Mouse (Mus musculus) embryonic facial prominence, embryonic 10.5 days (tissue): ENCODE measurements around the gene Esrrg. TPM values are rescaled to one million over a fixed set of nuclear protein-coding genes. Genes with fewer than 3 reads are reported as not detected.

Experiments used
- DNase-seq: peaks from one replicate; pipeline ENCODE4 v3.0.0-alpha.2; 2017; ENCODE audit warnings: low spot score
- H3K27ac ChIP-seq: fragments of 300-500 bp; sonication (generic); replicated peaks from 2 replicates; pipeline ENCODE4 v1.5.1; 2016; ENCODE audit warnings: mild to moderate bottlenecking
- H3K27me3 ChIP-seq: fragments of 300-500 bp; sonication (generic); replicated peaks from 2 replicates; pipeline ENCODE4 v1.6.1; 2016; ENCODE audit warnings: low read depth, mild to moderate bottlenecking; ENCODE audit not compliant: poor library complexity, severe bottlenecking
- H3K36me3 ChIP-seq: fragments of 300-500 bp; sonication (generic); replicated peaks from 2 replicates; pipeline ENCODE4 v1.6.1; 2016; ENCODE audit warnings: mild to moderate bottlenecking, moderate library complexity
- H3K4me1 ChIP-seq: fragments of 300-500 bp; sonication (generic); 2 replicates; pipeline ENCODE4 v1.6.1; 2016
- H3K4me3 ChIP-seq: fragments of 300-500 bp; sonication (generic); 2 replicates; pipeline ENCODE4 v1.5.1; 2016; ENCODE audit warnings: mild to moderate bottlenecking, moderate library complexity
- H3K9me3 ChIP-seq: fragments of 300-500 bp; sonication (generic); 2 replicates; pipeline ENCODE4 v1.6.1; 2016; ENCODE audit warnings: mild to moderate bottlenecking
- WGBS: fragments of 180-500 bp; shearing (Covaris S2); methylation state at CpG from one replicate; pipeline ENCODE4 v1.1.7; 2016; 5-methylcytosine and 5-hydroxymethylcytosine counted together
- polyA plus RNA-seq: library from polyadenylated mRNA; unstranded; fragments of >200 nt; fragmentation: Nextera tagmentation; extraction: Ambion mirVana; gene quantifications from 2 replicates; pipeline ENCODE4 v1.2.1, GENCODE M21; 2016

Esrrg gene
- polyA plus RNA-seq, 1 experiment from 2014 or later: 1.1 TPM

- Histone ChIP-seq H3K27me3 (no peaks in the 10 kb centered on the region), H3K9me3 (no peaks in the 10 kb centered on the region), H3K27ac (no peak overlapping the region), H3K4me1 (peaks cover 11% of the 10 kb centered on the region), H3K4me3 (no peak overlapping the region), H3K36me3 (no peaks in the 10 kb centered on the region)
- no peak for DNase-seq
- WGBS: 85% methylated on average over 11 of the region's 11 CpGs
These were observed 83.4 kb downstream of the Esrrg start for GRCm38 (mm10) chr1:187691846-187692525.

- no peak for DNase-seq
- Histone ChIP-seq H3K4me1 (0 out of 2 replicates have a peak, but pooled peaks cover 5% of the 10 kb centered on the region), H3K9me3 (no peaks in the 10 kb centered on the region), H3K27ac (no peak overlapping the region), H3K27me3 (no peaks in the 10 kb centered on the region), H3K36me3 (no peaks in the 10 kb centered on the region), H3K4me3 (no peak overlapping the region)
- WGBS: 43% methylated on average over 4 of the region's 4 CpGs
These were observed 86.3 kb downstream of the Esrrg start for GRCm38 (mm10) chr1:187694865-187695264.

- Histone ChIP-seq H3K4me1 (0 out of 2 replicates have a peak, but pooled peaks cover 5% of the 10 kb centered on the region), H3K4me3 (no peak overlapping the region), H3K36me3 (no peaks in the 10 kb centered on the region), H3K27me3 (no peaks in the 10 kb centered on the region), H3K9me3 (no peaks in the 10 kb centered on the region), H3K27ac (no peak overlapping the region)
- WGBS: 91% methylated on average over 9 of the region's 9 CpGs
- no peak for DNase-seq
These were observed 89.6 kb downstream of the Esrrg start for GRCm38 (mm10) chr1:187698201-187698600.

DNA sequence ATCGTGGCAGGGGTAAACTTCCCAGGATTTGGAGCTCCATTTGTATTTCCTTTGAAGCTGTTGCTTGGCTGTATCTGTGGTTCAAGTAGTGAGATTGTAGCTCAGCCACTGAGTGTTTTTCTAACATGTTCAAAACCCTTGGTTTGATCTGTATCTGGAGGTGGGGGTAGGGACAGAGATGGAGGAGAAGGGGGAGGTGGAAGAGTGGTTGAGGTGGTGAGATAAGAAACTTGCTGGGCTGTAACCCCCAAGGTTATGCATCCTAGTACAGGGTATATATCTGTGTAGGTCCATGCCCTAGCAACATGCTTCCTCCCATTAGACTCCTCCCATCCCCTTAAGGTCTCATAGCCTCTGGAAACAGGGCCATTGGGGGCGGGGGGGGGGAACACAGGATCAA lies 92.4 kb downstream of the Esrrg start:
- no peak overlapping the region for H3K27ac ChIP-seq
- no peak for DNase-seq
- H3K9me3 ChIP-seq: no peaks in the 10 kb centered on the region
- peaks cover 4% of the 10 kb centered on the region; the same call in 1 of the 2 replicates for H3K4me1 ChIP-seq
- 79% methylated on average over 2 of the region's 2 CpGs for WGBS
- H3K27me3 ChIP-seq: no peaks in the 10 kb centered on the region
- H3K4me3 ChIP-seq: no peak overlapping the region
- no peaks in the 10 kb centered on the region for H3K36me3 ChIP-seq

- WGBS: 77% methylated on average over 4 of the region's 4 CpGs
- Histone ChIP-seq H3K4me1 (peaks cover 17% of the 10 kb centered on the region), H3K27ac (no peak overlapping the region)
These were observed 96.3 kb downstream of the Esrrg start for GRCm38 (mm10) chr1:187704921-187705320.

GRCm38 (mm10) chr1:187705348-187705747 lies 96.8 kb downstream of the Esrrg start:
- H3K4me1 ChIP-seq: peaks cover 22% of the 10 kb centered on the region
- H3K27ac ChIP-seq: no peak overlapping the region
- H3K4me3 ChIP-seq: no peak overlapping the region
- 89% methylated on average over 5 of the region's 5 CpGs for WGBS
- no peaks in the 10 kb centered on the region for H3K36me3 ChIP-seq
- no peaks in the 10 kb centered on the region for H3K27me3 ChIP-seq
- no peaks in the 10 kb centered on the region for H3K9me3 ChIP-seq
- no peak for DNase-seq

More at GRCm38 (mm10) chr1:187704921-187705320, 96.3 kb downstream of the Esrrg start:
- no peaks in the 10 kb centered on the region for H3K9me3 ChIP-seq
- no peaks in the 10 kb centered on the region for H3K36me3 ChIP-seq
- no peak for DNase-seq
- no peaks in the 10 kb centered on the region for H3K27me3 ChIP-seq
- H3K4me3 ChIP-seq: no peak overlapping the region

- no peaks in the 10 kb centered on the region for H3K9me3 ChIP-seq
- DNase-seq: no peak
- H3K4me3 ChIP-seq: no peak overlapping the region
- peaks cover 26% of the 10 kb centered on the region for H3K4me1 ChIP-seq
- H3K27me3 ChIP-seq: no peaks in the 10 kb centered on the region
- 47% methylated on average over 6 of the region's 6 CpGs for WGBS
- no peaks in the 10 kb centered on the region for H3K36me3 ChIP-seq
- no peak overlapping the region for H3K27ac ChIP-seq
These were observed 97.5 kb downstream of the Esrrg start for GRCm38 (mm10) chr1:187706046-187706445.

DNA sequence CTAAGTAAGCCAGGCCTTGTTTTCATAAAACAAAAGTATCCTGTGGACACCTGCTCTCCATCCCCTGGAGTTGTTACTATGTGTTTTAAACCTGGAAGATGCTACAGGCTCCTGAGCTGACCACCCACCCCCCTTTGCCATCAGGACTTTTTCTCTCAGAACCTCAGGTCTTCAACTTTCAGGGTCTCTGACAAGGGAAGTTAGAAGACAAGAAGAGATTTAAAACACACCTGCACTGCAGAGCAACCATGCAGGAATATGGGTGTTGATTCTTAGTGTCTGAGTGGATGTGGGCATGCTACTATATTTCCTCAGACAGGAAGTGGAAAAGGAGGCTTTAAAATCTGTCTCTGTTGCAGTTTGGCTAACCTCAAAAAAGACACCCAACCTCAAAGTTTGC lies 98.6 kb downstream of the Esrrg start:
- no peak overlapping the region for H3K4me3 ChIP-seq
- H3K36me3 ChIP-seq: no peaks in the 10 kb centered on the region
- no peak for DNase-seq
- H3K9me3 ChIP-seq: no peaks in the 10 kb centered on the region
- no peaks in the 10 kb centered on the region for H3K27me3 ChIP-seq
- peaks cover 26% of the 10 kb centered on the region for H3K4me1 ChIP-seq
- no peak overlapping the region for H3K27ac ChIP-seq

DNA sequence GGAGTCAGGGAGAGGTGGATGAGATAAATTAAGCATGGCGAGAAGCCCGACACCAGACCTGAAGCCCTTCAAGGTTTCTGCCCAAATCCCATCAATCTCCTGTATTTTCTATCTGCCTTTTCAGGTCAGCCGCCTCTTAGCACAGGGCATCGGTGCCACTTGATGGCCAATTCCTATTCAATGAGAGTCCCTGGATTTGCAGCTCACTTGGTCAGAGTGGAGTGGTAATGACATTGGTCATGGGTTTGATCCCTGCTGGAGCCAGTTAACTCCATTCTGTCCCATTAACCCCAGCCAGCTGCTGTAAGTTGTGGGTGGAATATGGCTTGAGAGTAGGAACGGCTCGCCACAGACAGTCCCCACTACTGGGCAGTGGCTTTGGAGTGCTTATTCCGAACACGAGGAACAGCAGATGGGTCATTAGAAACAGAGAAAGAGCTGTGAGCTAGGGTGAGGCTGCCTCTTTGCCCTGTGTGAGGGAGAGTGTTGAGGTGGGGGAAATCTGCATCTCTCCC lies 101.9 kb downstream of the Esrrg start:
- WGBS: 77% methylated on average over 8 of the region's 8 CpGs
- no peak overlapping the region for H3K4me3 ChIP-seq
- H3K9me3 ChIP-seq: no peaks in the 10 kb centered on the region
- no peak overlapping the region; the same call in 1 of the 2 replicates for H3K27ac ChIP-seq
- no peaks in the 10 kb centered on the region for H3K27me3 ChIP-seq
- H3K4me1 ChIP-seq: peaks cover 30% of the 10 kb centered on the region
- peak; percentile 17 for DNase-seq
- no peaks in the 10 kb centered on the region for H3K36me3 ChIP-seq

DNA sequence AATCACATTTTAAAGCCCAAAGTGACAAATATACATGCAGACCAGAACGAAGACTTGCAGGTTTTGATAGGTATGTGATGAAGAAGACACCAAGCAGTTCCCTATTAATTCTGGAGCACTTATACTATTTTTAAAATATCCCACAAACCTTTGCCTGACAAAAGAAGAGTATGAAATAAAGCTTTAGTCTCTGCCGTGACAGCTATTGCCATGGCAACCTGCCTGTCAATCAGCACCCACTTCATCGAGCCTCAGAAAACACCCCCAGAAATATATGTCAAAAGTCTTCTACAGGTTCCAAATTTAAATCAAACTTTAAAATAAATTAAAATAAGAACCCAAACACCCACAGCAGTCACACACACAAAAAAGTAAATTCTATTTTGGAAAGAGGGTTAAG lies 112.4 kb downstream of the Esrrg start:
- no peaks in the 10 kb centered on the region for H3K36me3 ChIP-seq
- DNase-seq: no peak
- peaks cover 7% of the 10 kb centered on the region; the same call in 1 of the 2 replicates for H3K4me1 ChIP-seq
- no peaks in the 10 kb centered on the region for H3K27me3 ChIP-seq
- WGBS: 81% methylated on average over 3 of the region's 3 CpGs
- H3K27ac ChIP-seq: no peak overlapping the region
- no peak overlapping the region for H3K4me3 ChIP-seq
- H3K9me3 ChIP-seq: no peaks in the 10 kb centered on the region

GRCm38 (mm10) chr1:187722016-187722415 lies 113.4 kb downstream of the Esrrg start:
- H3K4me3 ChIP-seq: no peak overlapping the region
- H3K9me3 ChIP-seq: no peaks in the 10 kb centered on the region
- no peaks in the 10 kb centered on the region for H3K27me3 ChIP-seq
- WGBS: 52% methylated on average over 9 of the region's 9 CpGs
- H3K4me1 ChIP-seq: peaks cover 7% of the 10 kb centered on the region; the same call in 1 of the 2 replicates
- H3K27ac ChIP-seq: no peak overlapping the region
- H3K36me3 ChIP-seq: no peaks in the 10 kb centered on the region
- no peak for DNase-seq

DNA sequence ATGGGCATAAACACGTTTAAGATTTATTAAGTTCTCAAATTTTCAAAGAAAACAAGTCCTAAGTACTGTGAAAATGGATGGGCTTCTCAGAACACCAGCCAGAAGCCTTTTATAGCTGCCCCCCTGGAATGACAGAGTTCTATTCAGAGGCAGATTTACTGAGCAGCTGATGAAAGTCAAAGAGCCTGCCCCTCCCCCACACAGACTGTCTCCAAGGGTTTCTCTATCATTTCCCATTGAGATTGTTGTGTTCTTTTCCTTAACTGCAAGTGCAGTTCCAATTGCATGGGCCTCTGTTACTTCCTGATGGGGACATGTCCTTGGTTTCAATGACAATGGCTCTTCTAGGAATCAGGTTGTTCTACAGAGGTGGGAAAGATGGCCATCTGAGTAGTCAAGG lies 116.1 kb downstream of the Esrrg start:
- Histone ChIP-seq H3K36me3 (no peaks in the 10 kb centered on the region), H3K27ac (no peak overlapping the region), H3K9me3 (no peaks in the 10 kb centered on the region), H3K27me3 (no peaks in the 10 kb centered on the region), H3K4me1 (peaks cover 7% of the 10 kb centered on the region; the same call in 1 of the 2 replicates), H3K4me3 (no peak overlapping the region)
- DNase-seq: no peak
- WGBS: 26% methylated on average over 1 of the region's 1 CpGs

- Histone ChIP-seq H3K4me3 (no peak overlapping the region), H3K27ac (no peak overlapping the region), H3K4me1 (peaks cover 7% of the 10 kb centered on the region; the same call in 1 of the 2 replicates), H3K27me3 (no peaks in the 10 kb centered on the region), H3K9me3 (no peaks in the 10 kb centered on the region), H3K36me3 (no peaks in the 10 kb centered on the region)
- no peak for DNase-seq
- WGBS: 81% methylated on average over 1 of the region's 1 CpGs
These were observed 116.8 kb downstream of the Esrrg start for GRCm38 (mm10) chr1:187725351-187725750.
